Mouse (Mus musculus) ES-Bruce4 (cell line): Measurements from ENCODE around the gene Tgm4.

ENCODE experiments used
- CTCF ChIP-seq: IDR thresholded peaks from one replicate; pipeline ENCODE4 v1.8.1; 2011; ENCODE audit warnings: low read depth, low read length
- EP300 ChIP-seq: IDR thresholded peaks from 2 replicates; pipeline ENCODE4 v1.6.1; 2011; ENCODE audit warnings: low read depth, low read length; ENCODE audit not compliant: insufficient read depth
- POLR2A ChIP-seq: IDR thresholded peaks from one replicate; pipeline ENCODE4 v1.8.1; 2011; ENCODE audit warnings: low read length; ENCODE audit not compliant: insufficient read depth

GRCm38 (mm10) chr9:123115566-123115965 is 81.0 kb downstream of the Tgm4 start:
- TF ChIP-seq CTCF, result no peak
- no peak for TF ChIP-seq POLR2A
- no peak for TF ChIP-seq EP300
